Mouse (Mus musculus) central nervous system, embryonic 14 days (tissue): ENCODE results near the gene Abca5. TPM values are rescaled to one million over a fixed set of nuclear protein-coding genes. Genes with fewer than 3 reads are reported as not detected.

ENCODE experiments used
- polyA plus RNA-seq: library from polyadenylated mRNA; depleted of rRNA; stranded (reverse); fragments of >200 nt; gene quantifications from 2 replicates; pipeline ENCODE4 v1.2.3, GENCODE M21; 2012; rRNA removed

Gene Abca5
- 5.1 and 5.5 TPM in 2 replicates for polyA plus RNA-seq

GRCm38 (mm10) chr11:110337289-110338245 is at the start of gene Abca5:
Gene Abca5 (minus strand): TSS chr11:110337716.

GRCm38 (mm10) chr11:110251534-110251933 is 86.0 kb downstream of the Abca5 start, which contains the start of gene Abca6:
Gene Abca6 (minus strand): TSS chr11:110251776.

Other genes starting within 250 kb of the Abca5 start
- 0.60 and 4.4 TPM in 2 replicates for gene Abca8a, start 241.7 kb downstream of the Abca5 start, polyA plus RNA-seq
- gene Abca9, start 169.5 kb downstream of the Abca5 start, polyA plus RNA-seq, result 3.4 and 4.8 TPM in 2 replicates
- gene Abca6, start 85.9 kb downstream of the Abca5 start, polyA plus RNA-seq, result 0.23 and 0.40 TPM in 2 replicates
- 22.2 and 29.2 TPM in 2 replicates for gene Map2k6, start 61.4 kb upstream of the Abca5 start, polyA plus RNA-seq